Mouse (Mus musculus): ENCODE results near the gene Rnf41.

Rnf41 gene

DNA sequence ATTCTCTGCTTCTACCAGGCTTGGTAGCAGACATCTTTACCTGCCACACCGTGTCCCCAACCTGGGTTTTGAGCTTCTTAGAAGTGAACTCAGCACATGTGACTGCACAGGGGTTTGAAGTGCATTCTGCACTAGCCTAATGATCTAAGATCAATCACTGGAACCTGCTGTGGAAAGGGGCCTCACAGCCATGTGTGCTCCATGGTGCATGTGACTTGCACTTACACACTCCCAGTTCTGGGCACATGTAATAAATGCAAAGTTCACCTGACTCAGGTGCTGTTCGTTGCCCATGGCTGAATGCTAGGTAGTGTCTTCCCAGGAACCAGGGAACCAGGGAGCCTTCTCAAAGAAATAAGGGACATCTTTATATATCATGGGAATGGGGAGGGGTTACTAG is 22.0 kb downstream of the Rnf41 start:
- DNase-seq = no peak

DNA sequence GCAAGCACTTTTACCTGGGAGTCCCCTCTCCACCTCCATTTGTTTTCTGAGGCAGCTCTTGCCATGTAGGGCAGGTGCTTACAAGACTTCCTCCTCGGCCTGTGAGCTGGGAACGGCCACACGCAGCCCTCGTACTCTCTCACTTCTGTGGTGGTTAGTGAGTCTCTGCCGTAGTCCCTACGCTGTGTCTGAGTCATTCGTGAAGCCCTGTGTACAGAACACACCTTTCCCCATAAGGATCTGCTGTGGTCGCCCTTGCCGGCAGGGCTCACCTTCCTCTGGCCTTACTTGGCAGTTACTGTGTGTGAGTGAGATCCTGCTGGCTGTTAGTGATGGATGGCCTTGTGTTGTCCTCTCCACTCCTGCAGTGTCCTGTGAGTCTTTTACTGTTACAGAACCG is 23.2 kb downstream of the Rnf41 start:
- no peak for DNase-seq

DNA sequence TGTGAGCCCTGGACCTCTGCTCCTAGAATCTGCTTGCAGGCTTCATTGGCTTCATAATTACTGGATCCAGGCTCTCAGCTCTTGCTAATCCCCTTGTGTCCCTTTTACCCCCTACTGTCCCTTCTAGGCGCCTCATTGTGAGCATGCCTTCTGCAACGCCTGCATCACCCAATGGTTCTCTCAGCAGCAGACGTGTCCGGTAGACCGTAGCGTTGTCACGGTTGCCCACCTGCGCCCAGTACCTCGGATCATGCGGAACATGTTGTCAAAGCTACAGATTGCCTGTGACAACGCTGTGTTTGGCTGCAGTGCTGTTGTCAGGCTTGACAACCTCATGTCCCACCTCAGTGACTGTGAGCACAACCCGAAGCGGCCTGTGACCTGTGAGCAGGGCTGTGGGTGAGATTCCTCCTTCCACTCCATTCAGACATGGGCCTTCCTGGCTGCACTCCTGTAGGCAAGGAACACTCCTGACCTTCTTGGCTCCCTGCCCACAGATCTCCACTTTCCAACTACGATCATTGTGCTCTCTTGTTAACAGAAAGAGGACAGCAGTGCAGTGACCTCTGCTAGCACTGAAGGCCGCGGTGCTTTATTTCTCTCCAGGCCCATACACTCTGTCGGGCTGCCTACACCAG is 23.8 kb downstream of the Rnf41 start:
- DNase-seq = peak; percentile 59 to 69

DNA sequence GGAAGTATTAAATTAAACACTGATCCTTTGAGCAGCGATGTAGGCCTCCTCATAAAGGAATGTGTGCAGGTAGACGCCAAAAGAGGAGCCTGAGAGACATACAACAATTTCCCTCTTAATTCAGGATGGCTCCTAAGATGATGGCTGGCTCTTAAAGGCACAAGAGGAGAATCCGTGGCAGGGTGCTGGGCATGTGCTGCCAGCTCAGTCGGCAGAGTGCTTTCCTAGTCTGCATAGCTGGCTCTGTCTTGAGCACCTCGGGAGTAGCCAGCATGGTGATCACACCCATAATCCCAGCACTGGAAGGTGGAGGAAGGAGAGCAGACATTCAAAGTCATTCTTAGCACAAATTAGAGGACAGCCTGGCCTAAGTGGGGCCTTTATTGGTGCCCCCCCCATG is 24.4 kb downstream of the Rnf41 start:
- no peak for DNase-seq

DNA sequence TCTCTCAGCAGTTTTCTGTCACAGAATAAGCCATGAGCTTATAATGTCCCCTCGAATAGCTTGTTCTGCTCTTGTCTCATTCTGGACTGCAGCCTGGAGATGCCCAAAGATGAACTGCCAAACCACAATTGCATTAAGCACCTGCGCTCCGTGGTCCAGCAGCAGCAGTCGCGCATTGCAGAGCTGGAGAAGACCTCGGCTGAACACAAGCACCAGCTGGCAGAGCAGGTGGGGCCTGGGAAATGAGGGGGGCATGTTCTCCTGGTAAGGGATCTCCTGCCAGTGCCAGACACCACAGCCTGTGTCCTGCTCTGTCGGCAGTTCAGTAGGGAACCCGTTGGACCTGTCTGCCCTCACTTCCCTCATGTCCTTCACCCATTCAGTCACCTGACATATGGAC is 24.9 kb downstream of the Rnf41 start:
- no peak for DNase-seq

DNA sequence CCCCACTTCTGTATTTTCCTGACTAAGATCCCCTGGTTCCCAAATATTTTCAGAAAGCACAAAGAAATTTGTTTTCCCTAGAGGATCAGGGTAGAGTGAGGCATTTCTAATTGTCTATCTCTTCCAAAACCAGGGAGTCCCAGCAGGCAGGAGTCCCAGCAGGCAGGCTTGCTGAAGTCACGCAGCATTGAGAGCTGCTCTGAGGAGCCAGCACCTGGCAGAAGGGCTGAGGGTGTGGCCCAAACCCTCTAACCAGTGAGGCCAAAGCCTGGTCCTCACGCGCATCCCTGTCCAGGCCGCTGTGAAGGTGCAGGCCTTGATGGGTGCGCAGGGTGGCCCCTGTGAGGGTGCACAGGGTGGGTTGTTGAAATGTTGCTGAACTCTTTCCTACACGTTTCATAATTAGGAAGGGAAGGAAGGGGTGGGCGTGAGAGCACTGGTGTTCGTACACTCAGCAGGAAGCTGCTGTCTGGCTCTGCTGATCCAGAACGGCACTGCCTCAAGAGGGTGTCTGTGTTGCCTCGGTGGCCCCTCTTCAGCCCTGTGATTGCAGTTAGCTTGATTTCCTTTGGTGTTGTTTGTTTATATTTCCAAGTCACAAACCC is 27.3 kb downstream of the Rnf41 start:
- peak in 1 of 2 experiments; percentile 28 for DNase-seq

DNA sequence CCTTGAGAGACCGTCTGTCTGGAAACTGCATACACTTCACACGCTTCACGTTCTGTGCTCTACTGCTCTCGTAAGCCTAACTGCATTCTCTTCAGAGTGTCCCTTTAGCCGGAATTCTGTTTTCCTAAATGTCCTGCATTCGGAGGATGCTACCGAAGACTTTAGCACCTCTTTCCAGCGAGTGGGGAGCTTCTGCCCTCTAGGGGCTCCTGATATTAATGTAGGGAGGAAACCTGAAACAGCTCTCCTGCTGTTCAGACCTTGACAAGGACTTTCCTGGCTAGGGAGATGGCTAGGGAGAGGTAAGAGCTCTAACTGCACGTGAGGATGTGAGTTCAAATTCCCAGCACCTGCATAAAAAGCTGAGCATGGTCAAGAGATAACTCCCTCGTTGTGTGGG is 28.9 kb downstream of the Rnf41 start:
- DNase-seq = no peak

DNA sequence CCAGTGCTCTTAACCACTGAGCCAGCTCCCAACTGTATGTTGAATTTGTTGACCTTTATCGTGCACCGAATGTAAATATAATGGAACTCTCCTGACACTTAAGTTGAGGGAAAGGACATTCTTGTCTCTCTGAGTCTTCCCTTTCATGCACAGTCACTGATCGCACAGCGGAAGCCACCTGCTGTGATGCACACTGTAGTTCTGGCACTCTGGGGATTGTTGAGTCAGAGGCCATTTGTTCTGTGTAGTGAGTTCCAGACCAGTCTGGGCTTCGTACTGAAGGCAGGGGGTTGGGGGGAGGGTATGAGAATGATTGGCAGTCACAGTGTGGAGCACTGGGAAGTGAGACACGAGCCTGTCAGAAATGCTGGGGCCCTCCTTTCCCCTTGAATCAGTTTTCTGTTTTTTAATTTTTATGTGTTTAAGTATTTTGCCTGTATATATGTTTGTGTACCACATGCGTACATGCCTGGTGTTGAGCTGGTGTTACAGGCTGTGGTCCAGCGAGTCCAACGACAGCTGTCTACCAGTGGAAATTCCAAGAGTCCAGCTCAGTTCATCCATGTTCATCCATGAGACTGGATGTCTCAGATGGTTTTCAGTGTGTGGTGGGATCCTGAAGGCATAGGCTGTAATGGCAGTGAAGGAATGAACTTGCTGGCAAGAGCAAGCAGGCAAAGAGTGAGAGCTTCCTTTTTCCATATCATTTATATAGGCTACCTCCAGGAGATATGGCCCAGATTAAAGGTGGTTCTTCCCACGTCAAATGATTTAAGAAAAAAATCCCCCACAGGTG is 30.1 kb downstream of the Rnf41 start:
- no peak for DNase-seq

DNA sequence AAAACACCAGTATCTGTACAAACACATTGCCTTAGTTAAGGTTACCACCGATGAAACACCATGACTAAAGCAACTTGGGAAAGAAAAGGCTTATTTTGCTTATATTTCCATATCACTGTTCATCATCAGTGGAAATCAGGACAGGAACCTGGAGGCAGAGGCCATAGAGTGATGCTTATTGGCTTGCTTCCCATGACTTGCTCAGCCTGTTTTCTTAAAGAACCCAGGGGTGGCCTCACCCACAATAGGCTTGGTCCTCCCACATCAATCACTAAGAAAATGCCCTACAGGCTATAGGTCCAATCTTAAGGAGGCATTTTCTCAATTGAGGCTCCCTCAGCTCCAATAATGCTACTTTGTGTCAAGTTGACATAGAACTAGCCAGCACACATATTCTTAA is 31.3 kb downstream of the Rnf41 start:
- DNase-seq = no peak

DNA sequence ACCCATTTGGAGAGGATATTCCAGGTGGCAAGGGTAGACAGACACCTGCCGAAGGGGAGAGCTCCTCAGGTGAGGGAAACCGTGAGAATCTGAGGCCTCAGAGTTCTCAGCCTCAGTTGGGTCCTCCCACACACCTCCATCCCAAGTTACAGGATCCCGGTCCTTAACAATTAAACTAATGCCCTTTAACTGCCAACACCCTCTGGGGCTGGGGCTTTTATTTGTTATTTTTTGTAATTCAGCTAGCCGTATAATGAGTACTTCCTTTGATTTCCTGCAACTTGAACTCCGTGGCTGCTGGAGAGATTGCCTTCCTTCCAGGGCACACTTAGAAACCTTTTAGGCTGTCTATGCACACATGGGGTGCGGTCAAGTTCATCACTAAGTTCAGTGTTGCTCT is 32.9 kb downstream of the Rnf41 start:
- no peak for DNase-seq

DNA sequence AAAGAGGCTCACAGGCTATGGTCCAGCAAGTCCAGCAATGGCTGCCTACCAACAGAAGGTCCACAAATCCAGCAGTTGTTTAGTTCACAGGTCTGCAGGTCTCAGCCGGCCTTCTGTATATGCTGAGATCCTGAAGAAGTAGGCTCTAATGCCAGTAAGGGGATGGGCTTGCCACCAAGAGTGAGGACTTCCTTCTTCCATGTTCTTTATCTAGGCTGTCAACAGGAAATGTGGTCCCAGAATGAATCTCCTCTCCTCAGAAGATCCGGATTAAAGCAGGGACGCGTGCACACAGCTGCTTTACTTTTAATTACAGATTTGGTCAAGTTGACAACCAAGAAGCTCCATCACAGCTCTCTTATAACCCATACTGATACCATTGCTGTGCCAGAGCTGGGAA is 34.0 kb downstream of the Rnf41 start:
- no peak for DNase-seq

DNA sequence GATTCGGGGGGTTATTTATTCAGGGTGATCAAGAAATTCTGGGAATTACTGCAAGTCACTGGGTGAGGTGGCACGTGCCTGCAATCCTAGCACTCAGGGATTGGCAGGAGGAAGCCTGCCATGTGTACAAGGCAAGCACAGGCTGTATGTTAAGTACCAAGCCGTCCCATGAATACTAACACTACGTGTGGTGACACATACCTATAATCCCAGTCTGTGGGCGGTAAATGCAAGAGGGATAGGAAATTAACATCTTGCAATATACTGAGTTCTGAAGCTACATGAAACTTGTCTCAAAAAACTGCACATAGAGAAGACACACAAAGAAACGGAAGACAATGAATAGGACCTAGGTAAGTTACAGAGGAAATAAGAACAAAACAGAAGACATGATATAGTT is 39.6 kb downstream of the Rnf41 start:
- no peak for DNase-seq

DNA sequence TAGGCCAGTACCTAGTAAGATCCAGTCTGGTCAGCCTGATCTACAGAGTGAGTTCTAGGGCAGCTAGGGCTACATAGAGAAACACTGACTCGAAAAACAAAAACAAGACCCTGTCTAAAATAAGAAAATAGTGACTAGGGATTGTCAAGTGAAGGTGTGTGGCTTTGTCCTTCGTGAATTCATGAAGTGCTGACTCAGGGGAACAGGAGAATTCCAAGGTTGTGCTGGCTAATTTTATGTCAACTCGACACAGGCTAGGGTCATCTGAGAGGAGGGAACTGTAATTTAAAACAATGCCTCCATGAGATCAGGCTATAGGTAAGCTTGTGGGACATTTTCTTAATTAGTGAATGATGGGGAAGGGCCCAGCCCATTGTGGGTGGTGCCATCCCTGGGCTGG is 43.0 kb downstream of the Rnf41 start:
- no peak for DNase-seq

DNA sequence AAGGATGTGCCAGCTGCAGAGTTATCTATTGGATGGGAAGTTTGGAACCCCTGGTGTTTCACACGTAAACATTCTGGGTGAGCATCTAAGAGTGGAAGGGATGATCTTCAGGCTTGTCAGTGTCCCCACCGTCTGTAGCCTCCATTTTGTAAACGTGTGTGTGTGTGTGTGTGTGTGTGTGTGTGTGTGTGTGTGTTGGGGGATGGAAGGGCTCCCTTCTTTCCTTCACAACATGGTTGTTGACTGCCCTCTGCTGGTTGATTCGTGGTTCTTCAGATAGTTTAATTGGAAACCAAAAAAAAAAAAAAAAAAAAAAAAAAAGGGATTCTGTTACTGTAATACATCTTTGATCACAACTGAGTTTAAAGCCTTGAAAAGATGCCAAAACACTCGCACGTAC is 43.8 kb downstream of the Rnf41 start:
- peak; percentile 44 to 75 for DNase-seq

DNA sequence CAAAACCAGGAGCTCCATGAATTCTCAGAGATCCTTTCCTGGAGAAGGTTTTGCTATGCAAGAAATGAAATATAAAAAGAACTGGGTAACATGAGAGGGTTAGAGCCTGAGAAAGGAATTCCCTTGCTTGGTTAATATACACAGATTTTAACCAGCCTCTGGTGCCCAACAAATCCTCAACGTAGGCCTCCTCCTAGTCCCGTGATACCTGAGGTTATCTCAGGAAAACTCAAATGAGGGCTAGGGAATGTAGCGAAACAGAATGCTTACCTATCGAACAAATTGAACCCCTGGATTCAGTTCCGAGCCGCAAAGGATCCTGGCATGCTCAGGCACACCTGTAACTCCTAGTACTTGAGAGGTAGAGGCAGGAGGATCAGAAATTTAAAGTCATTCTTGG is 46.2 kb downstream of the Rnf41 start:
- DNase-seq = no peak

DNA sequence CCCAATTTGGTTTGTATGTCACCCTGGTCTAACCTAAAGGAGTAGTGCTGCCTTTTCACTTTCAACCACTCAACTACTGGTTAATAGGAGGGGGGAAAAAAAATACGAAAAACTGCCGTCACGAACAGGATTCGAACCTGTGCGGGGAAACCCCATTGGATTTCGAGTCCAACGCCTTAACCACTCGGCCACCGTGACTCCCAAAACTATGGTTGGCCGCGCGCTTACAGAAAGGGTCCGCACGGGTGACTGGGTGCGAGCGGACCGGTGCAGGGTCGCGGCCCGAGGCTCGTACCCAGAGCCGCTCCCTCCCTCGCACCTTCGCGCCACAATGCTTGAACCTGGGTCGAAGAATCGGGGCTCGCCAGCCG is 46.9 kb downstream of the Rnf41 start:
- DNase-seq = peak; percentile 85 to 89

DNA sequence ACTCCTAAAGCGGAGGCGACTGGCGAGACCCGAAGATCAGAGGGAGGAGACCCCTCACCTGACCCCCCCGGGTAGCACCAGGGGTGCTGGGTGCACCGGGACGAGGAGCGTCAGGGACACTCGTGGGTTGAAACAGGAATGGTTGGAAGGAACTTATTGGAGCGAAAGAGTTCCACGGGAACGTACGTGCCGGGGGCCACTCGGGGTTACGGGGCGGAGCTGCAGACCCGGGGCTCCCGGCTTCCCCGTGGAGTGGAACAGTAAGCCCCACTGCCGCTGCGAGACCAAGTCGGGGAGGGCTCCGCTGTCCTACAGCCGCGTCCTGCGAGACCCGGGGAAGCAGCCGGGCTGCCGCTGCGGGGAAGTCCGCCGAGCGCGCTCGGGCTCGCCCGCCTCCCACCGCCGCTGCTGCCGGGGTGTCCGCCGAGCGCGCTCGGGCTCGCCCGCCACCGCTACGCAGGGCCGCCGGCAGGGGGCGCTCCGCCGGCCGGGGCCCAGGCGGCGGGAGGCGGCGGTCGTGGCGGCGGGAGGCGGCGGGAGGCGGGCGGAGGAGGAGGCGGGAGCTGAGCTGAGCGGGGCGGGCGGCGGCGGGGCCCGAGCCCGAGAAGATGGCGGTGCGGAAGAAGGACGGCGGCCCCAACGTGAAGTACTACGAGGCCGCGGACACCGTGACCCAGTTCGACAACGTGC is 47.4 kb downstream of the Rnf41 start, which contains the start of gene Smarcc2:
TSS of gene Smarcc2 (plus strand) at position 530 of the 690 bp plus-strand sequence.
- peak; percentile 86 to 89 for DNase-seq

DNA sequence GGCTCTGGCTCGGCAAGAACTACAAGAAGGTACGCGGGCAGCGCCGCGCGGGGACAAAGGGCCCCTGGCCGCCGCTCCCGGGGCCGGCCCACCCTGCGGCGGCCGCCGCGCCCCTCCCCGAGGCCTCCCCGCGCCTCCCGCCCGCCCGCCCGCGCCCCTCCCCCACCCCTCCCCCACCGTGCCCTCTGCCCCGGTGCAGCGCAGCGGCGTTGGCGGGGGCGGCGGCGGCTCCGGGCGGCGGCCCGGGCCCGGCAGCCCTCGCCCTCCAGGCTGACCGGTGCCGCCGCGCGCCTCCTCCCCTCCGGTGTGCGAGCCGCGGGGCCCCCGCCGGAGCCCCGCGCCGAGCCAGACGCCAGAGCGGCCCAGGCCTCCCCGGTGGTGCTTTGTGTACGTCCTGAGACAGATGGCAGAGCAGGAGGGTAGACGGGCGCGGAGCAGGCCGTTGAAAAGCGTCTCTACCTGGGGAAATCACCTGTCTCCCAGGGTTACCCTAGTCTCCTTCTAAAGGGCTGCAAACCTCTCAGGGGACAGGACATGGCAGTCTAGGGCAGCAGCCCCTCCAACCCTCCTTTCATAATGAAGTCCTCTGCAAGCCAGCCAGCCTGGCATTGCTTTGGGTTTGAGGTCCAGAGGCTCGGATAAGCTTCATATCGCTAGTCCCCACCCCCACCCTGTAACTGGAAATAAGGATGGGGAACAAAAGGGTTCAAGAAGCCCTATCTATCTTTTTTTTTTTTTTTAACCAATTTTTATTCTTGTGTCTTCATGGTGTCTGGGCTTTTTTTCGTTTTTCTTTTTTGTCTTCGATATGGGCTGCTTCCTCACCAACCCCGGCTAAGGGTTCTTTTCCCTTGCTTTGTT is 48.2 kb downstream of the Rnf41 start:
- peak; percentile 26 to 38 for DNase-seq

DNA sequence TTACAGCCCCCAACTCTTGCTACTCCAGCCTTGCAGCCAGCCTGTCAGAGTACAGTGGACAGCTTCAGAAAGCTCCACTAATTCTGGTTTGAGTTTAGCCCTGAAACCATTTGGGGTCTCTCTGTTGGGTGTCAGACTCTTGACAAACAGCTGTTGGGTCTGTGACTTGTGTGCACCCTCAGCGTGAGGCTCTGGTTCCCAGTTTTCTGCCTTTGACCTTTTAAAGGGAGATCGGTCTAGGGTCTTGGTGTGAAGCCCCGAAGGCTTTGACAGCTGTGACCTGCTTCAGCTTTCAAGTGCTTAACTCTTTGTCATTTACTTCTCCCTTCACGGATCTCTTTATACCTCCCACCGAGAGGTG is 48.8 kb downstream of the Rnf41 start:
- DNase-seq = no peak

DNA sequence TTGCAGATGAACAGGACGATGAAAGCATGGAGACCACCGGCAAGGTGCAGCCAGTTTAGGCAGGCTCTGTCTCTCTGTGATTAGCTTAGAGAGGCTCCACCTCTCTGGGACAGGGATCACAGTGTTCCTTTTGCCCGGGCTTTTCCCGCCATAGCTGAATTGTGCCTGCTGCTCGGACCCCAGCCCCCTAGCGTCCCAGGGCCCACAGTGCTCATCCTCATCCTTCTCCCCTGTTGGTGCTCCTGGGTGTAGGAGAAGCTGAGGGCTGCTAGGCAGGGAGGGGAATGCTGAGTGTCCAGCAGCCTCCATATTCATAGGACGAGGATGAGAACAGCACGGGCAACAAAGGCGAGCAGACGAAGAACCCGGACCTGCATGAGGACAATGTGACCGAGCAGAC is 62.9 kb downstream of the Rnf41 start:
- no peak for DNase-seq

DNA sequence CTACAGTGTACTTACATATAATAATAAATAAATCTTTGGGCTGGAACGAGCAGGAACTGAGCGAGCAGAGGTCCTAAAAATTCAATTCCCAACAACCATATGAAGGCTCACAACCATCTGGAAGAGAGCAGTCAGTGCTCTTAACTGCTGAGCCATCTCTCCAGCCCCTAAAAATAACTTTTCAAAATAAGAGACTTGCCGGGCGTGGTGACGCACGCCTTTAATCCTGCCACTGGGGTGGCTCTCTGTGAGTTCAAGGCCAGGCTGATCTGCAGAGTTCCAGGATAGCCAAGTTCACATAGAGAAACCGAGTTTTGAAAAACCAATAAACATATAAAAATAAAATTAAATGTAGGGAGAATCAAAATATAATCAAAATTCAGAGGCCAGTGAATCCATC is 74.9 kb downstream of the Rnf41 start:
- no peak for DNase-seq

DNA sequence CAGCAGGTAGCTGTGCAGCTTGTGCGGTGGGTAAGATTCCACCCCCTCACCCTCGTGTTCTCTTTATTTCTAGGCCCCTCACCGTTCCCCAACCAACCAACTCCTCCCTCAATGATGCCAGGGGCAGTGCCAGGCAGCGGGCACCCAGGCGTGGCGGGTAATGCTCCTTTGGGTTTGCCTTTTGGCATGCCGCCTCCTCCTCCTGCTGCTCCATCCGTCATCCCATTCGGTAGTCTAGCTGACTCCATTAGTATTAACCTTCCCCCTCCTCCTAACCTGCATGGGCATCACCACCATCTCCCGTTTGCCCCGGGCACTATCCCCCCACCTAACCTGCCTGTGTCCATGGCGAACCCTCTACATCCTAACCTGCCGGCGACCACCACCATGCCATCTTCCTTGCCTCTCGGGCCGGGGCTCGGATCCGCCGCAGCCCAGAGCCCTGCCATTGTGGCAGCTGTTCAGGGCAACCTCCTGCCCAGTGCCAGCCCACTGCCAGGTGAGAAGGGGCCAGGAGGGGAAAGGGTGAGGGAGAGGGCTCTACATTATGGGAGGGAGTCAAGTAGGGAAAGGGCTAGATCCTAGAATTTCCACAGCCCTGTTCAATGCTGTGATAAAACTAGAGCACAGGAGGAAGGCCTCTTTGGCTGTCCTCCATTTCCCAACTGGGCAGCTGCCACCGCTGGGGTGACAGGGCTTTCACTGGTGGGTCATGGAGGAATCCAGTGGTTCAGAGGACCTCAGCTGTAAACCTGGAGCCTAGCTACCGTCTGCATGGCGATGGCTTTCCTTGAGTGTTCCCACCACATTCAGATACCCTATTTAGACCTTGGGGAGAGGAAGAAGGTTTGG is 76.6 kb downstream of the Rnf41 start:
- DNase-seq = no peak
